In genomic region chr2:92904307-92904859, GRCm38 (mm10) we compare ENCODE assay signal across 9 mouse cellular contexts. TPM values are rescaled to one million over a fixed set of nuclear protein-coding genes. Genes with fewer than 3 reads are reported as not detected.
DNase-seq lines count a peak whose midpoint lies in the region; ATAC-seq and TF ChIP-seq lines count a peak whose summit lies in the region.
"Had no signal": no experiment of that assay in that cellular context is flagged by ENCODE, and none has a peak within 500 bp of the region (broad histone marks: within the 10 kb centered on the region; RNA-seq: fewer than 3 reads in every experiment).

No protein-coding gene starts in this region.

- no peak overlapping the region for H3K27ac ChIP-seq in intestine, embryonic 14.5 days (ENCODE audit: low read depth)
- no peak overlapping the region for H3K27ac ChIP-seq in intestine, embryonic 16.5 days (ENCODE audit: low read length)
- H3K27ac ChIP-seq in MEL (ENCODE audit: control insufficient read depth, low read depth, low read length) = no peak overlapping the region
- no peak overlapping the region for H3K27ac ChIP-seq in left cerebral cortex, adult 2 months
- H3K27ac ChIP-seq: embryonic facial prominence, embryonic 15.5 days had no signal

- ATAC-seq in intestine, embryonic 14.5 days (replicated peaks; ENCODE audit: low FRiP score, low TSS enrichment, low read depth) = no peak
- no peak for ATAC-seq in intestine, embryonic 16.5 days
- ATAC-seq in common myeloid progenitor, adult 5-6 weeks (replicated peaks; ENCODE audit: low read depth, poor library complexity, severe bottlenecking) = peak; percentile 83
- ATAC-seq in hematopoietic stem cell, adult 5-6 weeks (replicated peaks in 1 of 2; ENCODE audit: insufficient read depth in 1 of 2, low FRiP score in 2 of 2, low TSS enrichment in 1 of 2, low read depth in 1 of 2, poor library complexity in 2 of 2, severe bottlenecking in 2 of 2) = peak; percentile 48 to 49; a peak in 2 of 4 replicates
- no peak for ATAC-seq in monocyte, adult 5-6 weeks (replicated peaks; ENCODE audit: insufficient number of reproducible peaks, low FRiP score, low TSS enrichment, poor library complexity, severe bottlenecking)

- H3K79me2 ChIP-seq in MEL (ENCODE audit: control insufficient read depth, insufficient read depth, low read length, poor library complexity) = no peaks in the 10 kb centered on the region

- no peak for TF ChIP-seq EP300 in MEL (IDR thresholded peaks at IDR 0.05; ENCODE audit: low read depth in 1 of 2, low read length in 2 of 2)

- H3K4me2 ChIP-seq in intestine, embryonic 14.5 days (ENCODE audit: low read length) = no peak overlapping the region
- no peak overlapping the region for H3K4me2 ChIP-seq in intestine, embryonic 16.5 days (ENCODE audit: low read depth, low read length)
- H3K4me2 ChIP-seq: embryonic facial prominence, embryonic 15.5 days had no signal

- peak; percentile 93 for TF ChIP-seq RAD21 in MEL (IDR thresholded peaks at IDR 0.05; ENCODE audit: low read depth, low read length)

- H3K36me3 ChIP-seq in intestine, embryonic 14.5 days (ENCODE audit: control insufficient read depth, insufficient read depth, low read length) = no peaks in the 10 kb centered on the region
- no peaks in the 10 kb centered on the region for H3K36me3 ChIP-seq in intestine, embryonic 16.5 days (ENCODE audit: control insufficient read depth, insufficient read depth, low read length)
- no peaks in the 10 kb centered on the region for H3K36me3 ChIP-seq in MEL (ENCODE audit: control insufficient read depth in 1 of 2, insufficient read depth in 2 of 2, low read length in 2 of 2)
- H3K36me3 ChIP-seq: embryonic facial prominence, embryonic 15.5 days had no signal

- intact Hi-C loops in left cerebral cortex, adult 2 months (cut with DNase I) = loop anchor here (1.0 to 2.0 kb wide), 3 partner anchors 50 to 294 kb away; no protein-coding TSS in a partner anchor

- 24% methylated on average over 8 of the region's 8 CpGs for WGBS in intestine, embryonic 14.5 days
- 28% methylated on average over 8 of the region's 8 CpGs for WGBS in intestine, embryonic 16.5 days

- no peaks in the 10 kb centered on the region for H3K4me1 ChIP-seq in intestine, embryonic 14.5 days (replicated peaks; ENCODE audit: control insufficient read depth, insufficient read depth, low read length)
- no peaks in the 10 kb centered on the region for H3K4me1 ChIP-seq in intestine, embryonic 16.5 days (ENCODE audit: control insufficient read depth, insufficient read depth, low read length)
- no peaks in the 10 kb centered on the region for H3K4me1 ChIP-seq in MEL (ENCODE audit: control insufficient read depth in 1 of 2, insufficient read depth in 2 of 2, low read length in 2 of 2)
- H3K4me1 ChIP-seq: embryonic facial prominence, embryonic 15.5 days had no signal

- no peak overlapping the region for H3K4me3 ChIP-seq in intestine, embryonic 14.5 days (ENCODE audit: low read depth, low read length)
- H3K4me3 ChIP-seq in intestine, embryonic 16.5 days (ENCODE audit: low read length) = no peak overlapping the region
- no peak overlapping the region for H3K4me3 ChIP-seq in MEL (ENCODE audit: control insufficient read depth in 1 of 2, insufficient read depth in 1 of 2, low read depth in 2 of 2, low read length in 2 of 2)
- no peak overlapping the region for H3K4me3 ChIP-seq in left cerebral cortex, adult 2 months
- H3K4me3 ChIP-seq: embryonic facial prominence, embryonic 15.5 days had no signal

- peak; percentile 41 to 92 (median 89); a peak in 5 of 6 replicates for TF ChIP-seq CTCF in MEL (IDR thresholded peaks at IDR 0.05 in 2 of 3, conservative IDR thresholded peaks at IDR 0.05 in 1 of 3; ENCODE audit: control insufficient read depth in 1 of 3, insufficient read depth in 1 of 3, low read depth in 2 of 3, low read length in 3 of 3, poor library complexity in 1 of 3, severe bottlenecking in 1 of 3)
- TF ChIP-seq CTCF in left cerebral cortex, adult 2 months (IDR thresholded peaks at IDR 0.05) = peak; percentile 99

- H3K9ac ChIP-seq in intestine, embryonic 14.5 days (ENCODE audit: low read length) = no peak overlapping the region
- H3K9ac ChIP-seq in intestine, embryonic 16.5 days (ENCODE audit: low read depth, low read length) = no peak overlapping the region
- no peak overlapping the region for H3K9ac ChIP-seq in MEL (ENCODE audit: control insufficient read depth, low read depth, low read length, poor library complexity, severe bottlenecking)
- H3K9ac ChIP-seq: embryonic facial prominence, embryonic 15.5 days had no signal

- peaks cover 3% of the 10 kb centered on the region; the same call in 1 of the 2 replicates for H3K27me3 ChIP-seq in intestine, embryonic 14.5 days (replicated peaks; ENCODE audit: control insufficient read depth, insufficient read depth, low read length)
- H3K27me3 ChIP-seq in intestine, embryonic 16.5 days (replicated peaks; ENCODE audit: control insufficient read depth, insufficient read depth, low read length) = no peaks in the 10 kb centered on the region
- peaks cover 9 to 17% of the 10 kb centered on the region in 2 experiments for H3K27me3 ChIP-seq in MEL (ENCODE audit: control insufficient read depth in 1 of 2, insufficient read depth in 2 of 2, low read length in 2 of 2)
- H3K27me3 ChIP-seq: embryonic facial prominence, embryonic 15.5 days had no signal

- peak; percentile 71 for DNase-seq in intestine, embryonic 14.5 days (ENCODE audit: low spot score)
- peak; percentile 72 for DNase-seq in MEL (ENCODE audit: low read depth, low spot score)
- peak; percentile 52 to 57 for DNase-seq in left cerebral cortex, adult 2 months (ENCODE audit: extremely low spot score in 1 of 2, low spot score in 2 of 2)
- peak; percentile 77 for DNase-seq in naive thymus-derived CD4-positive, alpha-beta T cell, adult 2 months (ENCODE audit: low read depth)

- no peaks in the 10 kb centered on the region for H3K9me3 ChIP-seq in intestine, embryonic 14.5 days (ENCODE audit: control insufficient read depth, low read length)
- no peaks in the 10 kb centered on the region for H3K9me3 ChIP-seq in intestine, embryonic 16.5 days (ENCODE audit: control insufficient read depth, low read length)
- H3K9me3 ChIP-seq in MEL (replicated peaks; ENCODE audit: insufficient read depth, low read length) = no peaks in the 10 kb centered on the region
- H3K9me3 ChIP-seq: embryonic facial prominence, embryonic 15.5 days had no signal

- TF ChIP-seq POLR2A in MEL (IDR thresholded peaks at IDR 0.05; ENCODE audit: control insufficient read depth in 1 of 2, insufficient read depth in 1 of 2, low read depth in 1 of 2, low read length in 2 of 2, poor library complexity in 1 of 2) = no peak

TF ChIP-seq in MEL, 35 proteins besides CTCF, POLR2A, EP300 and RAD21:
- TF ChIP-seq GATA1 (IDR thresholded peaks at IDR 0.05; ENCODE audit: low read depth, low read length) = peak; percentile 22; the same call in 1 of the 2 replicates
- no peak for TF ChIP-seq ZMIZ1 (IDR thresholded peaks at IDR 0.05; ENCODE audit: low read depth, low read length)
- TF ChIP-seq KAT2A (conservative IDR thresholded peaks at IDR 0.05; ENCODE audit: low read depth, low read length) = no peak
- no peak for TF ChIP-seq GABPA (IDR thresholded peaks at IDR 0.05; ENCODE audit: low read depth, low read length)
- no peak for TF ChIP-seq BHLHE40 (IDR thresholded peaks at IDR 0.05; ENCODE audit: borderline replicate concordance, low read depth, low read length)
- no peak for TF ChIP-seq CHD1 (IDR thresholded peaks at IDR 0.05; ENCODE audit: low read depth, low read length)
- peak; percentile 70 for TF ChIP-seq SMC3 (IDR thresholded peaks at IDR 0.05; ENCODE audit: low read depth, low read length)
- TF ChIP-seq ZC3H11A (IDR thresholded peaks at IDR 0.05; ENCODE audit: low read depth, low read length) = peak; percentile 74
- no peak for TF ChIP-seq MYC (IDR thresholded peaks at IDR 0.05; ENCODE audit: low read depth, low read length)
- no peak for TF ChIP-seq MAZ (IDR thresholded peaks at IDR 0.05; ENCODE audit: low read depth, low read length)

RNA-seq across cellular contexts. Expression of gene Syt13, which starts 10.5 kb away (rescaled TPM):
- 4.8 and 7.7 TPM in 2 replicates for polyA plus RNA-seq in intestine, embryonic 14.5 days (2014; fragmentation: Nextera tagmentation; extraction: Ambion mirVana)
- polyA plus RNA-seq in intestine, embryonic 16.5 days (2015; fragmentation: Nextera tagmentation; extraction: Ambion mirVana) = 5.4 and 6.9 TPM in 2 replicates
- total RNA-seq in MEL (2012; rRNA removed) = not detected in 2 replicates
- polyA plus RNA-seq in MEL (2012; ENCODE audit: insufficient read depth in 1 of 2, insufficient read length in 2 of 2, low read depth in 1 of 2, low replicate concordance in 2 of 2, missing spikeins in 1 of 2) = not detected
- total RNA-seq in common myeloid progenitor, adult 5-6 weeks (2017) = not detected in 2 replicates
- not detected in 2 replicates for total RNA-seq in hematopoietic stem cell, adult 5-6 weeks (2017)
- 100 to 1,000 TPM; 190 to 210 TPM for total RNA-seq in left cerebral cortex, adult 2 months (2021)
- total RNA-seq in monocyte, adult 5-6 weeks (2017) = 0.58 TPM in 1 of 3 replicates, not detected in the others

Comparison
In these comparisons a context has a peak if more than half of its experiments do, and no peak if none do; other contexts are left out.
1. ATAC-seq: peak in common myeloid progenitor, adult 5-6 weeks (single experiment) and hematopoietic stem cell, adult 5-6 weeks (2 of 2); none in intestine, embryonic 14.5 days (single experiment), intestine, embryonic 16.5 days (single experiment) and monocyte, adult 5-6 weeks (single experiment).
2. RNA of gene Syt13, which starts 10.5 kb away (total RNA-seq): 190 to 210 TPM in left cerebral cortex, adult 2 months; not detected in MEL, not detected in common myeloid progenitor, adult 5-6 weeks, not detected in hematopoietic stem cell, adult 5-6 weeks and 0.58 TPM in monocyte, adult 5-6 weeks; every median in the first group is over 100 times any median in the second.
3. Peak in every context shown above with its lines, with median percentiles within 50 percentile points of each other: DNase-seq.